Mouse (Mus musculus): ENCODE measurements around the gene Khsrp. TPM values are rescaled to one million over a fixed set of nuclear protein-coding genes. Genes with fewer than 3 reads are reported as not detected.

Khsrp gene
- total RNA-seq, 2 experiments from 2014 or later, result 104 to 111 TPM

DNA sequence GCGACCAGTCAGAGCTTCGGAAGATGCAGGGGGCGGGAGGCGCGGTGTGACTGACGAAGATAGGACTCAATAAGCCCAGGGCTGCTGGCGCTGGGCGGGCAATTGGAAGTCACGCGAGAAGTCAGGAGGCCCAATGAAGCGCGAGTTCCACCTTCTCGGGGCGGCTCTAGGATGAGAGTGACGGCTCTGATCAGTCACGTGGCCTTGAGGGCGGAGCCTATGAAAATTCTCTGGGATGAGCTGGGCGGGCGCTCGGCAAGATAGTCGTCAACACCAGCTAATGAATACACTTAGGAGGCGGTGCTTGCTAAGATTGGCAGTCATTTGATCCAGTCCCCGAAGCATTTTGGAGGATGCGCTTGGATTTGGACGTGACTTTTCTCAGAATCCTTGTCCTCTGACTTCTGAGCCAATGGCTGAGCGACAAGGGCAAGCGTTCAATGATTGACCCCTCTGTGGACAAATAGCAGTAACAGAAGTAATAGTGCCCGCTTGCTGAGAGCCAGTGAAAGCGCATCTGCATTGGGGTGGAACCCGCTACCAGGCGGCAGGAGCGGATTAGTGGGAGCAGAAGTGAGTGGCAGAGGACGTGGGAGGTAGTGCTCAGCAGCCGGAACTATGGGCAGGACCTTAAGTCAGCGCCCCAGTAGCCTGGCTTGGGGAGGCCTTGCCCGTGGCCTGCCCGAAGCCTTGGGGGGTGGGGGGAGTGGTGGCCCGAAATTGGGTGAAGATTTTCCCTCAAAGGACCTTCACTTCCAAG is 519 bp upstream of the Khsrp start:
- DNase-seq (ENCODE audit: low spot score in 2 of 2), result peak; percentile 99 to 100

DNA sequence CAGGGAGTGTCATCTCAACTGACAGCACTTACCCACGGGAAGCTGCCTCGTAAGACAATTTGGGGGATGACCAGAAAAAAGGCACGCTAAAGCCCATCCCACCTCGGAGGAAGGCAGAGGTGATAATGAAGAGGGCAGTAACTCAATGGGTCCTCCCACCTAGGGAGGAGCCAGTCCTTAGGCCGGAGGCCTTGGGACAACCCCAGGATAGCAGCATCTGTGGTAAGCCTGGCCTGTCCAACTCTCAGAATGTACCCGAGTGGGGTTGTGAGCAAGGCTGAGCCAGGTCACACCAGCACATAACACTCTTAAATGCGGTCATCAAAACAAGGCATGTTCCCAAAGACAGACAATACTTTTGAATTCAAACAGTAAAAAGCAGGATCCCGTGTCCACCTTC is 1.6 kb downstream of the Khsrp start:
- no peak for DNase-seq (ENCODE audit: low spot score in 2 of 2)

DNA sequence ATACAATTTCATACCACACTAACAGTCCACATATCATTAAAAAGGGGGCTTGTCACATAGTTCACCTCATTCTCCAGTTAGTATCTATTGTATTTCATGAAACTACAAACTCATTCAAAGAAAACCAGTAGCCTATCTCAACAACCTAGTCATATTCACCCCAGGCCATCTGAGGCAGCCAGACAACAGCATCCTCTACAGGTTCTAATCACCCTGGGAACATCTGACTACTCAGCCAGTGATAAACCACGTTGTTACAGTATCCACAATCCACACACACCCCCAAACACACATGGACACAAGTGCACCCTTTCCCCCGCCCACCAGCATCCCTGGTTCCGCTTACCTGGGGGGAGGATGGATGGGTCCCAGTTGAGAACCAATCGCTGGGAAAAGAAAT is 3.9 kb downstream of the Khsrp start:
- DNase-seq (ENCODE audit: low spot score in 2 of 2), result no peak

DNA sequence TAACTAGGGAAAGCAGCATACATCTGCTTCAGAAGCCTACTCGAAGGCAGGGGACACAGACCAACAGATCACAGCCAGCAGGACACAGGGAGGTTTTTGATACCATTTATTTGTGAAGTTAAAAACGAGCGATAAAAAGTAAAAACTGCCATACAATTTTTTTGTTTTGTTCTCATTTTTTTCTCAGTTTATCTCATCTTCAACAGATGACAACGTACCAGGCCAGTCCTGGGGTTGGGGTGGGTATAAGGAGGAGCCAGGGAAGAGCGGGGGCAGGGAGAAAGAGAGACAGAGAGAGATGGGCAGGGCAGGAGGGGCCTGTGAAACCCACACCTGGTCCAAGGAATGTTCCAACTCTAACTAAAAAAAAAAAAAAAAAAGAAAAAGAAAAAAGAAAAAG is 10.4 kb downstream of the Khsrp start:
- DNase-seq (ENCODE audit: low spot score in 2 of 2), result no peak

DNA sequence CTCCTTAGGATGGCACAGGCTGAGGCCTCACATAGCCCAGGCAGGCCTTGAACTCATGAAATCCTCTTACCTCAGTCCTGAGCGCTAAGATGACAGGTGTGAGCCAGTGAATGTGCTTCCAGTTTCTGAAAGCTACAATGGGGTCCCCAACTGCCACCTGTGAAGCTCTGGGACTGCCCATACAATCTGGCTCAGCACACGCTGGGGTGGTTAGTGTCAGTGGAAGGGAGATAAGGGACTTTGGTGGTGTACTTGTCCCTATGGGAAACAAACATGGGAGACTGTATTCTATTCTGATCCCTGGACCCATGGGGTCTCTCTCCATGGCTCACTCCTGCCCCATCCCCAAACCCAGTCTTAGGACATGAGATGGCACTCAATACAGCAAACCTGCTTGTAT is 11.6 kb downstream of the Khsrp start:
- no peak for DNase-seq (ENCODE audit: low spot score in 2 of 2)

DNA sequence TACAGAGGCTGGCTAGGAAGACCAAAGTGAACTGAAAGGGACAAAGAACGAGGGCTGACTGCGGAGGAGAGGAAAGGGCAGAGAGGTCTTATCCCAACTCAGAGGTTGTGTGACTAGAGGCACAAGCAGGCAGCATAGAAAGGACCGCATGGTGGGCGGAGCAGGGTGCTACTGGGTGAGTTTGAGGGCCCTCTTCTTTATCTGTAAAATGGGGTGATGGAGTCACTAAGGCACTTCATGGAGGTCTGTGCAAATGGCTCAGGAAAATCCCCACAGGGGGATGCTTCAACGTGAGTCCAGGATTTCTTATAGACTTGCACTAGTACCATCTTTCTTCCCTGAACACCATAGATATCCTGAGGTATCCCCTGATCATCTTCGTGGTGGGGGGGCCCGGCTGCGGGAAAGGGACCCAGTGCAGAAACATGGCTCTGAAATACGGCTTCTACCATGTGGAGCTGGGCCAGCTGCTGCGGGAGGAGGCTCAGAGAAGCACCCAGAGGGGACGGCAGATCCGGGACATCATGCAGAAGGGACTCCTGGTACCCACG is 19.0 kb downstream of the Khsrp start:
- no peak for DNase-seq (ENCODE audit: low spot score in 2 of 2)

DNA sequence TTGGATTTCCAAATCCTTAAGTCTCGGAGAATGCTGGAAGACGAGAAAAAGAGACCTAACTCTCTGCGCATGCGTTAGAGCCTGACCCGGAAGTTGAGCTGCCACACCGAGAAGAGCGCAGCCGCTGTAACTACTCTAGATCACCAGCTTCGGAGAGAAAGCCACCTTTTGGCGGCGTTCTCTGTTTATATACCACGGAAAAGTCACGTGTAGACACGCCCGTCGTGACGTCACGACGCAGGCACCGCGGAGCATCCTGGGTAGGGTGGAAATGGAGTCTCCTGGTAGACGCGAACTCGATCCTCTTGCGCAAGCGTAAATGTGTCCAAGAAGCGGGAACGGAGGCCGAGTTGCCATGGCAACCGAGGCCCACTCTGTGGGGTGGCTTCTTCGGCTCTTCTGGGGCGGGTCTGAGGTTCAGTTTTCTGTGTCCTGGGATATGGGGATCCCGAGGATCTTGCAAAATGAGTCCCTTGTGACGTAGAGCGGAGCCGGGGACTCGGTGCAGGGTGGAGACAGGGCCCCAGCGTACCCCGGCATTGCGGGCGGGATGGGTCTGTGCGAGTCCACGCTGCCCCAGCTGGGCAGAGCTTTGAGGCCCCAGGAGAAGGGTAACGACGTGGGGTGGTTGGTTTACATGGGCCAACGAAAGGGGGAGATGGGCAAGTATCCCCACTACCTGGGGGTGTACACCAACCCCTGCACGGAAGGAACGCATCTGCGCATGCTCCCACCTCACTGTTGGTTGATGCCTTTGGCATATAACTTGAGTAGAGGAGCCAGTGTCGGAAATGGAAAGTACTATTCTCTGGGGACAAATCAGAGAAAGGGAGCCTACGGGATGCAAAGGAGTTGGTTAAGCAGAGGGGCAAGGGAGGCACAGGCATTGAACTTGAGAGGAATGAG is 19.8 kb downstream of the Khsrp start, which contains the start of the genes Gtf2f1 and Gm17949:
Gene Gtf2f1, minus strand, starts transcription at position 53 of the 906 bp plus-strand sequence.
Gene Gm17949, plus strand, starts transcription at position 234 of the 906 bp plus-strand sequence.
- DNase-seq (ENCODE audit: low spot score in 2 of 2), result peak; percentile 93 to 98

DNA sequence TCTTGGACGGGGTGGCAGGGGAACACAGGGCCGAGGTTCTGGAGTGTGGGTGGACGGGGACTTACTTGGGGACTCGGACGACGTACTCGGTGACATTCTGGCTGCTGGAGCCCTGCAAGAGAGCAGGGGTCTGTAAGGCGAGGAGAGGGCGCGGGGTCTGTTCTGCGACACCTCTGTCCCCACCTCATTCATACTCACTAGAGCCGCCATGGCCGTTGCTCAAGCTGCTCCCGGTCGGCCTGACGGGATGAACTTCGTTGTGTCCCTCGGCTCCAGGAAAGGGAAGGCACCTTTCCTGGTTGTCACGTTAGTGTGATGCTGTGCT is 20.4 kb downstream of the Khsrp start:
- DNase-seq (ENCODE audit: low spot score in 2 of 2), result no peak

DNA sequence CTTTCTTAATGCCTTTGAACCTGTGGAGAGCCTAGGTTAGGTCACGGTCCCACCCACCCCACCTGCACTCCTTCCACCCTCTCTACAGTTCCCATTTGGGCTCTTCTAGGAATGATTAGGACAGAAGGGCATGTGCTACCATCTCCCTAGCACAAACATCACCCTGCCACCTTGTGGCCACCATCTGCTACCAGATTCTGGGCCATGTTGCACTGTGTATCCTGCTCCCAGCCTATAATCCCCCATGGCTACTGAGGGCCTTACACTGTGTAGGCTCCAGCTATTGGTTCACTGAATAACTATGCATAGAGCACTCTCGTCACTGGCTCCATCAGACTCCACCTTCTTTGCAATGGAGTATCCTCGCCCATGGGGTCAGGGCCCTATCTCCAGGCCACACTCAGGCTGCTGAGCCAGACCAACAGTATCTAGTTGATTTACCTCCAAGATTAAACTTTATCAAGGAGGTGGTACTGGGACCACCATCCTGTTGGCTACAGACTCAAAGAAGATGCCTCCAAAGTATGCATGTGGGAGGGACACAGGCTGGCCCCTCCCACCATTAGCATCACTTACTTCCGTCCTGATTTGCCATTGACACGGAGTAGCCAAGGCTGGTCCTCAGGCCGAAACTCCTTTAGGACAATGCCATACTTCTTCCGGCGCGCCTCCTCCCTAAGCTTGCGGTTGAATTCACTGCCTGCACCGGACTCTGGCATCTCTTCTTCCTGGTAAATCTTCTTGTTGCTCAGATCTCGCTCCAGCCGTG is 24.0 kb downstream of the Khsrp start:
- DNase-seq (ENCODE audit: low spot score in 2 of 2), result no peak

DNA sequence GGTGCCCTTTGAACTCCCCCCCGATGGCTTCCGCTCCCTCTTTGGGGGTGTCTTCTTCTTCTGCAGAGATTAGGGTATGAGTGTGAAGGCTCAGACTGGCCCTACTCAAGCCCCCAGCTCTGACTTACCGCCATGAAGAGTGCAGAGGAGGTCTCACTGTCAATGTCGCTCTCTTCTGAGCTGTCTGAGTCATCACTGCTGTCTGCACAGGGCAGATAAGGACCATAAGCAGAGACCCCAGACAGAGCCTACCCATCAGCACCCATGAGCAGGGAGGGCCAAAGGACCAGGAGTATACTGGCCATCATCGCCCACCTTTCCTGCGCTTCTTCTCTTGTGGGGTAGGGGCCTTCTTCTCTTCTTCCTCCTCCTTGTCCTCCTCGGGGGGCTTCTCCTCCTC is 27.3 kb downstream of the Khsrp start:
- DNase-seq (ENCODE audit: low spot score in 2 of 2), result no peak

DNA sequence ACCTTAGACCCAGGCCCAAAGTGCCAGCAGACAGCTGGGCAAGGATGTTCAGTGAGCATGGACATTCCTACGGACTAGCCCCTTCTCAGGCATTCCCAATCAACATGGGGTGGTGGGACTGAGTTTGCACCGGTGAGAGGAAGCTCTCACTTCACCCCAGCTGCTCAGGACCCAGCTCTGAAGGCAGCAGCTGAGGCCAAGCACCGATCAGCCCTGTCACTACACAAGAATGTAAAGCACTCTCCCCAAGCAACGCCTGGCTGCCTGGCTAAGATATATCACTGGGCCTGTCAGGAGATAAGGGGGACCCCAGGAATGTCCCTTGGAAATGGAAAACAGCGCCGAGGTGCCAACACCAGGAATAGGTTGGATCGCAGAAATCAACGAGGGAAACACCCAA is 30.1 kb downstream of the Khsrp start:
- no peak for DNase-seq (ENCODE audit: low spot score in 2 of 2)

DNA sequence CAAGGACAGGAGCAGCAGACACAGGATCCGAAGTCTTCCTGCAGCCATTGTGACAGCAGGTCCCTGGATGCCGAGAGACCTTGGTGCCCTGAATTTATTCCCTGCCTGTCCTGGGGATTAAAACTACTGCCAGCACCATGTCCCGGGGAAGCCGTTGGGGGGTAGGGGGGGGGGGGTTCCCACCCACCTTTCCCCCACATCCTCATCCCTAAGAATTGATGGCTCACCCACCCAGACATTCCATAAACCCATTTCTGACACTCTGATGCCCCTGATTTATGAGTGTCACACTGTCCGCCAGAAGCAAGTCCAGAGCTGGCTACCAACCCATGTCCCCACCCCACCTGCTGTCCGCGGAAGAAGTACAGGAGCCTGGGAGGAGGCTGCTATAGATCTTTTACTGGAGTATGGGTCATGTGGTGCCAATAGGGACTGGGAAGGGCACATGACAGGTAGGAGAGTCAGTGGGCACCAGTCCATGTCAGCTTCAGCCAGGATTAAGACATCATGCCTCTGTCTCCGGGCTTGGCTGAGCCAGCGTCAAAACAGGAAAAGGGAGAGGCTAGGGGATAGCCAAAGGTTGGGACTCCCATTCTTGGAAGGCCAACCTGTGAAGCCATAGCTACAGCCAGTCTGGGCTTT is 31.2 kb downstream of the Khsrp start, which contains the start of gene Pspn:
Gene Pspn, minus strand, starts transcription at position 51 of the 642 bp plus-strand sequence.
- DNase-seq (ENCODE audit: low spot score in 2 of 2), result no peak

DNA sequence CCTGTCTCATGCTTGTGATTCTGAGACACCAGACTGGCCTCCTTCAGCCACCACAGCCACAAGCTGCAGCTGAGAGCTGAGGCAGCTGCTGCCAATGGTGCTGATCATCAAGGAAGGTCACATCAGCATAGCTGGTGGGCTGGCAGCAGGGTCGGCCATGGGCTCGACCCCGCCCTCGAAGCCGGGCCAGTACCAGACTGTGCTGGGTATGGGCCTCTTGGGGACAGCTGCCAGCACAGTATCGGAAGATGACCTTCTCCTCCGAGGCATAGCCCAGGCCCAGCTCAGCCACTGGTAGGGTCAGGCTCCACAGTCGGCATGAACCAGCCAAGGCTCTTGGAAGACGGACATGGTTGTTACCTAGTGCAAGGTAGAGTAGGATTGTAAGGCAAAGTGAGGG is 31.9 kb downstream of the Khsrp start:
- no peak for DNase-seq (ENCODE audit: low spot score in 2 of 2)

DNA sequence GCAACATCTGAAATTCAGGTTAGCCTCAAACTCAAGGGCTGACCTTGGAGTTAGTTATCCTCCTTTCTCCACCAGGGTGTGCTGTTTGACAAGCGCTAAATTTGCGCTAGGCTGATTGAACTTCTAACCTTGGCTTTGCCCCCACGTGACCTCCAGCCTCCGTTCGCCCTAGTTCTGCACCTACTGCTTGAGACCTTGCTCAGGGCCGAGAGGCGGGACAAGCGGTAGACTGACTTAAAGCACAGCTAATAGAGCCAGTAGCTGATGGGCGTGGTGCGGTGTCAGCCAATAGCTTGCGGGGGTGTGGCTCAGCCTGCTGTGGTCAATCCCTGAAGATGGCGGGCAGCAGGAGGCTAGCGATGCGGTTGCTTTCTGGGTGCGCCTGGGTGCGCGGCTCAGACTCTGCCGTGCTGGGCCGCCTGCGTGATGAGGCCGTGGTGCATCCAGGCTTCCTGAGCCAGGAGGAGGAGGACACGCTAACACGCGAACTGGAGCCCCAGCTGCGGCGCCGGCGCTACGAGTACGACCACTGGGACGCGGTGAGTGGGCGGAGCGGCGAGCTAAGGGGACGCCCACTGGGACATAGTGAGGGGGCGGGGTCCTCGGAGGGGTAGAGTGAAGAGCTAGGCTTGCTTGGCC is 34.2 kb downstream of the Khsrp start, which contains the start of gene Alkbh7:
Gene Alkbh7, plus strand, starts transcription at position 311 of the 639 bp plus-strand sequence.
- peak; percentile 94 to 95 for DNase-seq (ENCODE audit: low spot score in 2 of 2)

DNA sequence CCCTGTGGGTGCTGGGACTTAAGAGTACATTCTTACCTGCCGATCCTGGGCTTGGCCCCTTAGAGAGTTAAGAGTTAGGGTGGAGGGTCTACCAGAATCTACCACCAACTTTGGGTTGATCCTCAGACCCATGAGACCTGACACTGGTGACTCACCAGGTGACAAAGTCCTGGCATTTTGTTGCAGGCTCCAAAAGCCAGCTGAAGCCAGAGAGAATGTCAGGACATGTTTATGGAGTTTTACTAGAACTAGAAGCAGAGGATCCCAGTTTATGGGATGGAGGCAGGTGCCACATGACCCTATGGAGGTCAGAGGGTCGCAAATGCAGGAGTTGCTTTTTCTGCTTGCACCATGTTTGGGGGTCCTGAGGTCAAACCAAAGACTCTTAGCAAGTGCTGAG is 34.8 kb downstream of the Khsrp start:
- DNase-seq (ENCODE audit: low spot score in 2 of 2), result no peak

DNA sequence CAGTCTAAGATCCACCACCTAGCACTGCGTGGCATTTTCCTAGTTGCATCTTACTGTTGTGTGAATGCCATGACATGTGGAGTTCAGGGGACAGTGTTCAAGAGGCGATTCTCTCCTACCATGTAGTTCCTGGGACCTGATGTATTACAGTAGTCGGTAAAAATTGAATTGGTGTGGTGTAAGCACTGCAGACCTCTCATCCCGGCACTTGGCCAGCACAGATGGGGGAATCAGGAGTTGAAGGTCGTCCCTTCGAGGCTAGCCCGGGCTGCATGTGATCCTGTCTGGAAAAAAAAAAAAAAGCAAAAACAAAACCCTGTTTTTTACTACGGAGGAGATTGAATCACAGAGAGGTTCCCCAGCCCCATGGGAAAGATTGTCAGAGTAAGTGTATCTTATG is 36.3 kb downstream of the Khsrp start:
- DNase-seq (ENCODE audit: low spot score in 2 of 2), result no peak

DNA sequence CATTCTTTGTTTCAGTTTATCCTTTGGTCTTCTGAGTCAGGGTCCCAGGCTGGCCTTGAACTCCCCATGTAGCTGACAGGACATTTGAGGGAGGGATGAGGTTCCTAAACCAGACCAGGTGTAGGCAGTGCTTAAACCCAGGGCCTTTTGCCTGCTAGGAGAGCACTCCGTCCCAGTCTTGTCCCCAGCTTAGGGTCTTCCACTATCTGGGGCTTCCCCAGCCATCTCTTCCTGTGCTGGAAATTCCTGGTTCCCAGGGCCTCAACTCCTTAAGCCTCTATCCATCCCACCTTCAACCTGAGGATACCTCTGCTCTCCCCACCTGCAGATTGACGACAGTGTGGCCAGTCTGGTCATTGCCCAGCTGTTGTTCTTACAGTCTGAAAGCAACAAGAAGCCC is 40.4 kb downstream of the Khsrp start:
- no peak for DNase-seq (ENCODE audit: low spot score in 2 of 2)

DNA sequence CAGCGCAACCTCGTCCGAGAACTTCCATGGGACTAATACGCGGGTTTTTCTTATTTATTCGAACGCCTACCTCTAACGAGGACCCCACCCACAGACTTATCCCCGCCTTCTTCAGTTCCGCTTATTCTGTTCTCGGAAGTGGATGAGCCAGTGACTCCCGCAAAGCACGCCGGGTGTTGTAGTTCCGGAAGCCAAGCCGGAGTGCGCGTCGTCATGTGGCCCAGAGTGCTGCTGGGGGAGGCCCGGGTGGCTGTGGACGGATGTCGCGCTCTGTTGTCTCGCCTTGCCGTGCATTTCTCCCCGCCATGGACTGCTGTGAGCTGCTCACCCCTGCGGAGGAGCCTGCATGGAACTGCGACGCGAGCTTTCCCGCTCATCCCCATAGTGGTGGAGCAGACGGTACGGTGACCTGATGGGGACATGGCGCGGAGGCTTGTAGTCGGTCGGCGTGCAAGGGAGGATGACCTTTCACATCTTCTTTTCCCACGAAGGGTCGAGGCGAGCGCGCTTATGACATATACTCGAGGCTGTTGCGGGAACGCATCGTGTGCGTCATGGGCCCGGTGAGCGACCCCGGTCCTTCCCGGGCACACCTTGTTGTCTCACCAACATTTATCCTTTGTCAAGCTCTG is 41.1 kb downstream of the Khsrp start, which contains the start of gene Clpp:
Gene Clpp, plus strand, starts transcription at position 191 of the 632 bp plus-strand sequence.
- DNase-seq (ENCODE audit: low spot score in 2 of 2), result peak; percentile 90 to 97

DNA sequence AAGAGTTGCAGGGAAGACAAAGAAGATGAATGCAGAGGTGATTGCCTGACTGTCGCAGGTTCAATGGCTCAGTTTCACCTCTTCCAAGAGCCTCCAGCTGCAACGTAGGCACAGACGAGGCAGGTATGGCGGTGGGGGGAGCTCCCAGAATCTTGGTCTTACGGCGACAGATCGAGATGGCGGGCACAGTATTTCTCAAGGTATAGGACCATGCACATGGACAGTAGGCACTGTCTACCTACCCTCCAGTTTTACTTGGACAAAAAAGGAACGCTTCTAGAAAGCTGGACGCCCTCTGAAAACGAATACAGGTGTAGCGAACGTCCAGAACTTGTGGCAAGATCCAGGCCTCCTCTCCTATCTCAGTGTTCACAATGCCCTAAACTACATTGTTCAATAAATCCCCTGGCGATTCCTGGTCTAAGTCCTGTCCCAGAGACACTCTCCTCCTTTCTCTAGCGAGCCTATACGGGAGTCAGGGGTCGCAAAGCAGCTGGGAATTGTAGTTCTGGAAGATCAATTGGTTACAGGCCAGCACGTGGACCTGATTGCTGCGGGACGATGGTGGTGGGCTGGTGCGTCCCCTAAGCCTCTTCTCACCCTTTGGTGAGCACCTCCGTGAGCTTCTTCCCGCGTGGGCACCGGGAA is 41.7 kb downstream of the Khsrp start:
- DNase-seq (ENCODE audit: low spot score in 2 of 2), result peak in 1 of 2 experiments; percentile 89

Measured in layer of hippocampus, postnatal 14 days (tissue).